Mouse (Mus musculus): ENCODE measurements around the gene Ano1. TPM values are rescaled to one million over a fixed set of nuclear protein-coding genes. Genes with fewer than 3 reads are reported as not detected.
A peak's percentile ranks its signal among the peaks of the same experiment; 100 is the strongest.

The Ano1 gene
- polyA plus RNA-seq, 1 experiment from 2014 or later, result 13.0 TPM

DNA sequence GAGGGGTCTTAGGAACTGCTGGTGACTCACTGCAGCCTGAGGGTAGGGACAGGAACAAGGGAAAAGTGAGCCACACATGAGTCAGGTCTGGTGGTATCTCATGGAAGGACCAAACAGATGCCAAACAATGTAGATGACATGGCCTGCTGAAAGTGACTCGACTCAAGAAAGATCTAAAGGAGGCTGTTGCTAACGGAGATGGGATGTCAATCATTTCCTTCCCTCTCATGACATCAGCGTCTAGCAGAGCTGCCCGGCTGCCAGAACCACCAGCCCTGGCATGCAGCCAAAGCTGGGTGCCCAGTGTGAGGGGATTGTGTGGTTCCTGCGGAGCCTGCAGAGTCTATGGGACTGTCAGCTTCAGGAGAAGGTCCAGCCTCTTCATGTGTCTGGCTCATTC, 67.3 kb downstream of the Ano1 start:
- WGBS, result 13% methylated on average over 5 of the region's 5 CpGs
- Histone ChIP-seq H3K9ac (no peak overlapping the region), H3K27ac (no peak overlapping the region), H3K27me3 (replicated peaks) (peaks cover 3% of the 10 kb centered on the region; the same call in 1 of the 2 replicates), H3K9me3 (no peaks in the 10 kb centered on the region), H3K4me2 (no peak overlapping the region), H3K36me3 (replicated peaks) (no peaks in the 10 kb centered on the region), H3K4me1 (peaks cover 3% of the 10 kb centered on the region; the same call in 1 of the 2 replicates), H3K4me3 (no peak overlapping the region)
- ATAC-seq (replicated peaks), result peak; percentile 58; the same call in 1 of the 2 replicates

GRCm38 (mm10) chr7:144680096-144680495, 71.7 kb downstream of the Ano1 start:
- no peak overlapping the region for H3K4me2 ChIP-seq
- WGBS, result 84% methylated on average over 5 of the region's 5 CpGs
- no peak for ATAC-seq (replicated peaks)

DNA sequence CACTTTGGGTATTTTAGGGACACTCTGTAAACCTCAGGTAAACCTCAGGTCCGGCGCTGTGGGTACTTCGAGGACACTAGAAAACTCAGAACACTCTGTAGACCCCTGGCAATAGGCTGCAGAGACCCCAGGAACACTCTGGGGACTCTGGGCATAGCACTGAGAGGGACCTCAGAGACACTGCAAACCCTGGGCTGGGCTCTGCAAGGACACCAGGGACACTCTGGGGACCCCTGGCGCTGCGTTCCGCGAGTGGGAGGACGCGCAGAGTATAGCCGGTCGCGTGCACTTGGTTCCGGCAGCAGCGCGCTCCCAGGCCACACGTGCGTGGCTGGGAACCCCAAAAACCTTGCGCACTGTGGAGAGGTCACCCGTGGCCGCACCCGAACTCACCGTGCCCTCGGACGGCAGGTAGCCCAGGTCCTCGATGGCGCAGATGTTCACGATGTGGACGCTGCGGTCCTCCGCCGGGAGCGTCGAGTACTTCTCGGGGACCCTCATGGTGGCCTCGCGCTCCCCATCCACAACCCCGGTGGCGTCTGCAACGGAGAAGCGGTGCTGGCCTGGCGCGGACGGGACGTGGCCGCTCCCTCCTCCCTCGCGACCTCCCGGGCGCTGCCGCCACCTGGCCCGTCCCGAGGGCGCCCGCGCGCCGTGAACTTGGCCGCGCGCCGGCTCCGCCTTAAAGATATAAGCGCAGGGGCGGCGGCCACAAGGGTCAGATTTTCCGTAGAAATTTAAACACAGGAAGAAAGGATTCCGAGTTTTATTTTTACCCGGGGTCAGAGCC, 73.3 kb downstream of the Ano1 start:
- ATAC-seq (replicated peaks), result no peak
- Histone ChIP-seq H3K9ac (peak overlapping the region; percentile 31), H3K27me3 (replicated peaks) (peaks cover 19% of the 10 kb centered on the region), H3K4me1 (peaks cover 7% of the 10 kb centered on the region), H3K36me3 (replicated peaks) (no peaks in the 10 kb centered on the region), H3K4me2 (peak overlapping the region; percentile 89), H3K4me3 (peak overlapping the region; percentile 42), H3K27ac (no peak overlapping the region), H3K9me3 (no peaks in the 10 kb centered on the region)
- 12% methylated on average over 67 of the region's 68 CpGs for WGBS

More at GRCm38 (mm10) chr7:144680096-144680495, 71.7 kb downstream of the Ano1 start:
- Histone ChIP-seq H3K9ac (no peak overlapping the region), H3K4me1 (peaks cover 10% of the 10 kb centered on the region), H3K27ac (no peak overlapping the region), H3K4me3 (no peak overlapping the region), H3K9me3 (no peaks in the 10 kb centered on the region), H3K36me3 (replicated peaks) (no peaks in the 10 kb centered on the region), H3K27me3 (replicated peaks) (peaks cover 19% of the 10 kb centered on the region)

DNA sequence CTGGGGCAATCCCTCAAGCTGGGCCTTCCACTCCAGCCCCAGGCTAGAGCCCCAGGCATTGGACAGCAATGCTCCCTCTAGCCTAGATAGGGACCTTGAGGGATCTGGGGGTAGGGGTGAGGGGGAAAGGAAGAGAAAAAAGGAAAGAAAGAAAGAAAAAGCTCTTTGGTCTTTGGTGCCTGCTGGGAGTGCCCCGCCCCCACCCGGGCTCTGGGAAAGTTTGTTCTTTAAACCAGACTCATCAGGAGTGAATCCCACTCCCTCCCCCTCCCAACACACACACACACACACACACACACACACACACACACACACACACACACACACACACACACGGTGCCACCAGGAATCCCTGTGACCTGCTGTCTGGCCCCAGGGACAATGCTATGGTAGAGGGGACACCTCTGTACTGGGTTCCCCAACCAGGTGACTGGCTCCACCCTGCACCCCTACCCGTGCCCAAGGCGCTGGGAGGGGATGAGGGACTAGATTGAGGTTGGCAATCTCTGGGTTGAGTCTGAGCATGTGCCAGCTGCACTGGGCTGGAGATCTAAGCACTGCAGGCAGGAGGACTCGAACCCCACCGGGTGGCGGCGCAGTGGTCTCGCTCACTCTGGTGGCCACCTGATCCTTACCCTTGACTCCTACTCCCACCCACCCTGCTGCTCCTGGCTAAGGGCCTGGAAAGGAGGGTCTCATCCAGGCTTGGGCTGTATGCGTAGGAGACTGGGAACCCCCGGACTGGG, 74.3 kb downstream of the Ano1 start:
- peaks cover 7% of the 10 kb centered on the region for H3K4me1 ChIP-seq
- H3K4me2 ChIP-seq, result peak overlapping the region; percentile 89
- H3K27me3 ChIP-seq (replicated peaks), result peaks cover 19% of the 10 kb centered on the region
- no peaks in the 10 kb centered on the region for H3K36me3 ChIP-seq (replicated peaks)
- WGBS, result 39% methylated on average over 12 of the region's 12 CpGs
- no peaks in the 10 kb centered on the region for H3K9me3 ChIP-seq
- no peak overlapping the region for H3K27ac ChIP-seq
- no peak for ATAC-seq (replicated peaks)
- H3K9ac ChIP-seq, result no peak overlapping the region
- no peak overlapping the region for H3K4me3 ChIP-seq

GRCm38 (mm10) chr7:144675632-144676031, 76.1 kb downstream of the Ano1 start:
- Histone ChIP-seq H3K27me3 (replicated peaks) (peaks cover 19% of the 10 kb centered on the region), H3K4me1 (peaks cover 7% of the 10 kb centered on the region), H3K9ac (no peak overlapping the region), H3K9me3 (no peaks in the 10 kb centered on the region), H3K4me3 (no peak overlapping the region), H3K4me2 (no peak overlapping the region), H3K27ac (no peak overlapping the region), H3K36me3 (replicated peaks) (no peaks in the 10 kb centered on the region)
- WGBS, result 95% methylated on average over 8 of the region's 8 CpGs
- ATAC-seq (replicated peaks), result no peak

DNA sequence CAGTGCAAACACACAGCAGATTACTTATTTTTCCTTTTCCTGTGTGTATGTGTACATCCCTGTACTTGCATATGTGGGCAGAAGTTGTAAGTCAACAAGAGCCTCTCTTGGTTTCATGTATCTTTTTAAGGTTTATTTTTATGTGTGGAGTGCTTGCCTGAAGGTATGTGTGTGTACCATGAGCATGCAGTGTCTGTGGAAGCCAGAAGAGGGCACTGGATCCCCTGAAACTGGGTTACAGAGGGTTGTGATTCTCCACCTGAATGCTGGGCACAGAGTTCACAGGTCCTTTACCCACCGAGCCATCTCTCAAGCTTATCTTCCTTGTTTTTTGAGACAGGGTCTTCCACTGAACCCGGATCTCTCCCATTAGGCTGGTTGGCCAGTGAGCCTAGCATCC, 81.9 kb downstream of the Ano1 start:
- H3K27ac ChIP-seq, result no peak overlapping the region
- H3K27me3 ChIP-seq (replicated peaks), result no peaks in the 10 kb centered on the region
- no peak overlapping the region for H3K9ac ChIP-seq
- H3K4me2 ChIP-seq, result no peak overlapping the region
- no peaks in the 10 kb centered on the region for H3K36me3 ChIP-seq (replicated peaks)
- no peaks in the 10 kb centered on the region for H3K9me3 ChIP-seq
- no peak for ATAC-seq (replicated peaks)
- no peak overlapping the region for H3K4me3 ChIP-seq
- H3K4me1 ChIP-seq, result no peaks in the 10 kb centered on the region
- 94% methylated on average over 2 of the region's 2 CpGs for WGBS

DNA sequence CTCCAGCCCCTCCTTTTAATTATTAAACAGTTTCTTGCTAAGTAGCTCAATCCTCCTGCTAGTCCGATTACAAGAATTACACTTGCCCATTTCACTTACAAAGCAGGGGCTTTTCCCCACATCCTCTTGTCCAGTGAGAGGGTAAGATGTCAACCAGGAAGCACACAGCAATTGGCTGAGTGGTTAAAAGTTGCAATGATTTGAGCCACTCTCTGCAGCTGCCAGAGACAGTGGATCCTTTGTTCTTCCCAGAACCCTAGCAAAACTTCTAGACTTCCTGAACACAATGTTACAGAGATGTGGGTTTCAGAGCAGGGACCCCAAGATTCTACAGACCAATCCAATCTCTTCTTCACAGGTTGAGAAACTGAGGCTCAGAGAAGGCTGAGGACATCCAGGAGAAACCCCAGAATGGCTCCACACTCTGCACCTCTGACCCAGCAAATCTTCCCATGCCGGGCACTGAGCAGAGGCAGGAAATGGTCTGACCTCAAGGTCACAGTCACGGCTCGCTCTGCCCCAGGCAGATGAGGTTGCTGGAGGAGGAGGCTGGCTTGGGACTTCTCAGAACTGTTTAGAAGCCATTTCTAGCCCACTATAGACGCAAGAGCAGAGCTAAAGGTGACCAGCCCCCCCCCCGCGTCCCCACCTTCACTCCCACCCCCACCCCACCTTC, 83.0 kb downstream of the Ano1 start:
- Histone ChIP-seq H3K27me3 (replicated peaks) (no peaks in the 10 kb centered on the region), H3K9ac (no peak overlapping the region), H3K36me3 (replicated peaks) (no peaks in the 10 kb centered on the region), H3K4me3 (no peak overlapping the region), H3K9me3 (no peaks in the 10 kb centered on the region), H3K4me1 (no peaks in the 10 kb centered on the region), H3K27ac (no peak overlapping the region), H3K4me2 (no peak overlapping the region)
- whole genome bisulfite sequencing, result 72% methylated on average over 7 of the region's 7 CpGs
- ATAC-seq (replicated peaks), result no peak

- H3K4me1 ChIP-seq, result no peaks in the 10 kb centered on the region
- no peak for ATAC-seq (replicated peaks)
- H3K27me3 ChIP-seq (replicated peaks), result no peaks in the 10 kb centered on the region
- no peaks in the 10 kb centered on the region for H3K9me3 ChIP-seq
- H3K4me3 ChIP-seq, result no peak overlapping the region
- H3K27ac ChIP-seq, result no peak overlapping the region
- H3K9ac ChIP-seq, result no peak overlapping the region
- H3K4me2 ChIP-seq, result no peak overlapping the region
- H3K36me3 ChIP-seq (replicated peaks), result no peaks in the 10 kb centered on the region
- WGBS, result 95% methylated on average over 6 of the region's 6 CpGs
Measured at GRCm38 (mm10) chr7:144667091-144667490, 84.7 kb downstream of the Ano1 start.

- Histone ChIP-seq H3K4me2 (no peak overlapping the region), H3K27ac (no peak overlapping the region), H3K9ac (no peak overlapping the region), H3K4me1 (no peaks in the 10 kb centered on the region), H3K4me3 (no peak overlapping the region), H3K9me3 (no peaks in the 10 kb centered on the region), H3K27me3 (replicated peaks) (no peaks in the 10 kb centered on the region), H3K36me3 (replicated peaks) (no peaks in the 10 kb centered on the region)
- WGBS, result 92% methylated on average over 3 of the region's 3 CpGs
- ATAC-seq (replicated peaks), result no peak
Measured at GRCm38 (mm10) chr7:144665585-144665984, 86.2 kb downstream of the Ano1 start.

DNA sequence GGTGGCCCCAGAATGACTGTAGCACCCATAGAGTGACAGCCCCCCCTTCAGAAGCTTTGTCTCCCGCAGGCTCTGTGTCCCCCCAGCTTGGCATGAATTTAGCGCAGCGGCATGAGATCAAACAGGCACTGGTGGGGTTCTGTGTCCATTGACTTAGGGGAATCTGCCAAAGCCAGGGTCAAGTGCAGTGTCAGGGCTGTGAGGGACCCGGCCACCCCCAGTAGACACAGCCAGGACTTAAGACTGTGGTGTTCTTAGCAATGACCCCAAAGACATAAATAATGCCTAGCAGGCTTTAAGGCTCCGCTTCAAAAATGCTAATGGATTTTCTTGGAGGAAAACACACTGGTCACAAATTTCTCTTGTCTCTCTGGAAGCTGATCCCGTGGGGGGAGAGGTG, 88.2 kb downstream of the Ano1 start:
- Histone ChIP-seq H3K4me1 (no peaks in the 10 kb centered on the region), H3K9ac (no peak overlapping the region), H3K4me2 (no peak overlapping the region), H3K36me3 (replicated peaks) (no peaks in the 10 kb centered on the region), H3K9me3 (no peaks in the 10 kb centered on the region), H3K4me3 (no peak overlapping the region), H3K27ac (no peak overlapping the region), H3K27me3 (replicated peaks) (no peaks in the 10 kb centered on the region)
- ATAC-seq (replicated peaks), result no peak
- 54% methylated on average over 6 of the region's 6 CpGs for WGBS

- Histone ChIP-seq H3K4me1 (peaks cover 23% of the 10 kb centered on the region), H3K27me3 (replicated peaks) (no peaks in the 10 kb centered on the region), H3K4me3 (no peak overlapping the region), H3K9ac (no peak overlapping the region), H3K4me2 (no peak overlapping the region), H3K36me3 (replicated peaks) (no peaks in the 10 kb centered on the region), H3K9me3 (no peaks in the 10 kb centered on the region), H3K27ac (no peak overlapping the region)
- 71% methylated on average over 9 of the region's 9 CpGs for WGBS
- no peak for ATAC-seq (replicated peaks)
Measured at GRCm38 (mm10) chr7:144656261-144656967, 95.4 kb downstream of the Ano1 start.

All from midbrain, embryonic 15.5 days (tissue).